Mouse (Mus musculus) kidney, embryonic 14.5 days (tissue): ENCODE results near the gene Elp5. TPM values are rescaled to one million over a fixed set of nuclear protein-coding genes. Genes with fewer than 3 reads are reported as not detected.
"Not testable (repeated sequence)": the region's sequence is repeated elsewhere in the genome, so short reads cannot be mapped to it uniquely, and the experiment has no call there.

Experiments
- ATAC-seq: fragments of 200-750 bp; cut with Nextera tagmentation; 2 replicates; pipeline ENCODE4 v1.8.0; 2017; ENCODE audit warnings: moderate number of reproducible peaks, mild to moderate bottlenecking, moderate TSS enrichment, moderate library complexity; ENCODE audit not compliant: low FRiP score, low TSS enrichment
- H3K27ac ChIP-seq: fragments of 300-500 bp; sonication (generic); 2 replicates; pipeline ENCODE4 v1.5.1; 2014; ENCODE audit warnings: low read depth, mild to moderate bottlenecking, low read length, moderate library complexity, mixed read lengths
- H3K27me3 ChIP-seq: fragments of 300-500 bp; sonication (generic); 2 replicates; pipeline ENCODE4 v1.6.1; 2014; ENCODE audit warnings: mild to moderate bottlenecking, low read length; ENCODE audit not compliant: control insufficient read depth, insufficient read depth
- H3K36me3 ChIP-seq: fragments of 300-500 bp; sonication (generic); 2 replicates; pipeline ENCODE4 v1.6.1; 2014; ENCODE audit warnings: low read length, mixed read lengths; ENCODE audit not compliant: control insufficient read depth, insufficient read depth
- H3K4me1 ChIP-seq: fragments of 300-500 bp; sonication (generic); 2 replicates; pipeline ENCODE4 v1.6.1; 2014; ENCODE audit warnings: low read length, mixed read lengths; ENCODE audit not compliant: control insufficient read depth, insufficient read depth
- H3K4me2 ChIP-seq: fragments of 300-500 bp; sonication (generic); replicated peaks from 2 replicates; pipeline ENCODE4 v1.6.1; 2014; ENCODE audit warnings: low read depth, mild to moderate bottlenecking, low read length
- H3K4me3 ChIP-seq: fragments of 300-500 bp; sonication (generic); 2 replicates; pipeline ENCODE4 v1.5.1; 2014; ENCODE audit warnings: mild to moderate bottlenecking, low read length
- H3K9ac ChIP-seq: fragments of 300-500 bp; sonication (generic); 2 replicates; pipeline ENCODE4 v1.6.1; 2014; ENCODE audit warnings: low read depth, mild to moderate bottlenecking, low read length, moderate library complexity
- H3K9me3 ChIP-seq: fragments of 300-500 bp; sonication (generic); 2 replicates; pipeline ENCODE4 v1.6.1; 2016; ENCODE audit warnings: low read length; ENCODE audit not compliant: control insufficient read depth
- WGBS: fragments of 180-500 bp; shearing (Covaris S2); extraction: QIAGEN DNeasy Blood & Tissue Kit; methylation state at CpG from one replicate; pipeline ENCODE4 v1.1.7; 2014; 5-methylcytosine and 5-hydroxymethylcytosine counted together
- polyA plus RNA-seq: library from polyadenylated mRNA; unstranded; fragments of >200 nt; fragmentation: Nextera tagmentation; extraction: Ambion mirVana; gene quantifications from 2 replicates; pipeline ENCODE4 v1.2.1, GENCODE M21; 2014

Elp5 gene
- polyA plus RNA-seq, 1 experiment from 2014 or later: 117 TPM

DNA sequence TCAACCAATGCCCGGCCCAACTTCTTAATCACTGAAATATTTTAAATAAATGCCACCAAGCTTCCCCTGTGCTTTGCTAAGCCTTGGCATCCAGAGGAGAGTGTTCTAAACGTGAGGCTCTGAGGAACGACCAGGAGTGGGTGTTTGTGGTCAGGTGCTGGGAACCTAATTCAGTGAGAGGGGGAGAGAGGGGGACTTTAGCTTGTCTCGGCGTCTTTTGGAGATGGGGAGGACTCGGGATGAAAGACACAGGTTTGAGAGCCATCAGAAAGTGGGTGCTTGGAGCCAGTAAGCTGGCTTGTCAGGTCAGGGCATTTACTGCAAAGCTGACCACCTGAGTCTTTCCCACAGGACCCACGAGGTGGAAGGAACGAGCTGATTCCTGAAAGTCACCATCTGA lies 50.5 kb downstream of the Elp5 start:
- Histone ChIP-seq H3K27ac (no peak overlapping the region), H3K4me1 (peaks cover 9% of the 10 kb centered on the region), H3K4me3 (no peak overlapping the region), H3K36me3 (no peaks in the 10 kb centered on the region), H3K9me3 (no peaks in the 10 kb centered on the region), H3K4me2 (no peak overlapping the region), H3K9ac (no peak overlapping the region), H3K27me3 (peaks cover 6% of the 10 kb centered on the region; the same call in 1 of the 2 replicates)
- 80% methylated on average over 8 of the region's 8 CpGs for WGBS
- ATAC-seq: no peak

DNA sequence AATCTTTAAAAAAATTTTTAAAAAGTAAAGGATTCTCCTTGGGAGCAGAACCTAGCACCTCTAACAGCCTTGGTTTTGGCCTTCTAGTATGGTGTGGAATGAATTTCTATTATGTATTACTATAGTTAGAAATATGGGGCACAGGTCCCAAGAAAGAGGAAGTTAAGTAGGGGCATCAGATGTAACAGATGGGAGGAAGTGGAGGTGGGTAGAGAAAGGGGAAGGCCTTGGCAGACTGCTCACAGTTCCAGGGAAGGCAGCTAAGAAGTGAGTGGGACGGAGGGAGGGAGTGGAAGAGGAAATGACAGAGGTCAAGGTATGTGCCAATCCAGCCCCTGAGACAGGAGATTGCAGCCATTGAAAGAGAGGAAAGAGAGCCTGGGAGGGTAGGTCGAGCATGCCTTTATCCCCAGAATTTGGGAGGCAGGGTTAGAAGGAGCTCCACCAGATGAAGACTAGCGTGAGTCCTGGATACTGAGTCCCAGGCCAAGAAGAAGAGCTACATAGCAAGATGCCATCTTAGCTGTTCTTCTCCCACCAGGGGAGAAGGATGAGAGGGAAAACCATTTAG lies 51.3 kb downstream of the Elp5 start:
- Histone ChIP-seq H3K4me2 (no peak overlapping the region), H3K9ac (no peak overlapping the region)
- ATAC-seq: no peak

GRCm38 (mm10) chr11:69930176-69930575 lies 52.1 kb downstream of the Elp5 start:
- H3K27me3 ChIP-seq, H3K4me2 ChIP-seq, ATAC-seq, H3K4me1 ChIP-seq, H3K9me3 ChIP-seq, H3K27ac ChIP-seq, H3K36me3 ChIP-seq, H3K4me3 ChIP-seq, H3K9ac ChIP-seq: not testable (repeated sequence)
- 89% methylated on average over 8 of the region's 8 CpGs for WGBS

More for the DNA sequence above, 51.3 kb downstream of the Elp5 start:
- Histone ChIP-seq H3K4me3 (no peak overlapping the region), H3K36me3 (no peaks in the 10 kb centered on the region), H3K27me3 (peaks cover 3% of the 10 kb centered on the region; the same call in 1 of the 2 replicates), H3K9me3 (no peaks in the 10 kb centered on the region), H3K27ac (no peak overlapping the region), H3K4me1 (peaks cover 9% of the 10 kb centered on the region)
- 67% methylated on average over 3 of the region's 3 CpGs for WGBS

- Histone ChIP-seq H3K27ac (no peak overlapping the region), H3K27me3 (no peaks in the 10 kb centered on the region), H3K36me3 (no peaks in the 10 kb centered on the region), H3K4me3 (no peak overlapping the region), H3K4me2 (no peak overlapping the region), H3K9ac (no peak overlapping the region), H3K9me3 (no peaks in the 10 kb centered on the region), H3K4me1 (peaks cover 5% of the 10 kb centered on the region; the same call in 1 of the 2 replicates)
- WGBS: 82% methylated on average over 4 of the region's 4 CpGs
- no peak for ATAC-seq
These were observed 52.6 kb downstream of the Elp5 start for GRCm38 (mm10) chr11:69929712-69930111.

DNA sequence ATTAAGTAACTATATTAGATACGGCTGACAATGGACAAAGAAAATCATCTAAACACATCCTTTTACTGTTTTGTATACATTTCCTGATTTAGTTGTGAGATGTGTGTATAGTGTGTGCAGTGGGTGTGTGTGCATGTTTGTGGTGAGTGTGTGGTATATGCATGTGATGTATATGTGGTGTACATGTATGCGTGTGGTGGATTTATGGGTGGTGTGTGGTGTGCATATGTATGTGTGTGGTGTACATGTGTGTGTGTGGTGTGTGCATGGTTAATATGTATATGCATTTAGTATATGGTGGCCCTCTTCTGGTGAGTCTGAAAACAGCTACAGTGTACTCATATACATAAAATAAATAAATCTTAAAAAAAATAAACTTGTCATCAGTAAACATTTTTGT lies 54.8 kb downstream of the Elp5 start:
- no peak overlapping the region for H3K9ac ChIP-seq
- H3K4me3 ChIP-seq: no peak overlapping the region
- H3K4me1 ChIP-seq: peaks cover 5% of the 10 kb centered on the region; the same call in 1 of the 2 replicates
- H3K4me2 ChIP-seq: no peak overlapping the region
- no peaks in the 10 kb centered on the region for H3K36me3 ChIP-seq
- ATAC-seq: no peak
- no peaks in the 10 kb centered on the region for H3K27me3 ChIP-seq
- 96% methylated on average over 2 of the region's 2 CpGs for WGBS
- no peaks in the 10 kb centered on the region for H3K9me3 ChIP-seq
- no peak overlapping the region for H3K27ac ChIP-seq

GRCm38 (mm10) chr11:69922796-69923195 lies 59.5 kb downstream of the Elp5 start:
- Histone ChIP-seq H3K9me3 (no peaks in the 10 kb centered on the region), H3K4me1 (peaks cover 11% of the 10 kb centered on the region), H3K36me3 (peaks cover 16% of the 10 kb centered on the region), H3K4me2 (no peak overlapping the region), H3K27me3 (no peaks in the 10 kb centered on the region), H3K9ac (no peak overlapping the region), H3K27ac (0 out of 2 replicates have a peak overlapping the region, but pooled peaks have one; percentile 98), H3K4me3 (no peak overlapping the region)
- no peak for ATAC-seq
- WGBS: 67% methylated on average over 3 of the region's 3 CpGs

GRCm38 (mm10) chr11:69922012-69922756 lies 60.1 kb downstream of the Elp5 start:
- H3K9me3 ChIP-seq: no peaks in the 10 kb centered on the region
- H3K27me3 ChIP-seq: no peaks in the 10 kb centered on the region
- peak overlapping the region; percentile 56 for H3K4me2 ChIP-seq
- ATAC-seq: no peak
- H3K36me3 ChIP-seq: peaks cover 22% of the 10 kb centered on the region
- H3K27ac ChIP-seq: peak overlapping the region; percentile 98
- WGBS: 3% methylated on average over 12 of the region's 12 CpGs
- H3K9ac ChIP-seq: peak overlapping the region; percentile 59
- peak overlapping the region; percentile 87 for H3K4me3 ChIP-seq
- H3K4me1 ChIP-seq: peaks cover 11% of the 10 kb centered on the region

DNA sequence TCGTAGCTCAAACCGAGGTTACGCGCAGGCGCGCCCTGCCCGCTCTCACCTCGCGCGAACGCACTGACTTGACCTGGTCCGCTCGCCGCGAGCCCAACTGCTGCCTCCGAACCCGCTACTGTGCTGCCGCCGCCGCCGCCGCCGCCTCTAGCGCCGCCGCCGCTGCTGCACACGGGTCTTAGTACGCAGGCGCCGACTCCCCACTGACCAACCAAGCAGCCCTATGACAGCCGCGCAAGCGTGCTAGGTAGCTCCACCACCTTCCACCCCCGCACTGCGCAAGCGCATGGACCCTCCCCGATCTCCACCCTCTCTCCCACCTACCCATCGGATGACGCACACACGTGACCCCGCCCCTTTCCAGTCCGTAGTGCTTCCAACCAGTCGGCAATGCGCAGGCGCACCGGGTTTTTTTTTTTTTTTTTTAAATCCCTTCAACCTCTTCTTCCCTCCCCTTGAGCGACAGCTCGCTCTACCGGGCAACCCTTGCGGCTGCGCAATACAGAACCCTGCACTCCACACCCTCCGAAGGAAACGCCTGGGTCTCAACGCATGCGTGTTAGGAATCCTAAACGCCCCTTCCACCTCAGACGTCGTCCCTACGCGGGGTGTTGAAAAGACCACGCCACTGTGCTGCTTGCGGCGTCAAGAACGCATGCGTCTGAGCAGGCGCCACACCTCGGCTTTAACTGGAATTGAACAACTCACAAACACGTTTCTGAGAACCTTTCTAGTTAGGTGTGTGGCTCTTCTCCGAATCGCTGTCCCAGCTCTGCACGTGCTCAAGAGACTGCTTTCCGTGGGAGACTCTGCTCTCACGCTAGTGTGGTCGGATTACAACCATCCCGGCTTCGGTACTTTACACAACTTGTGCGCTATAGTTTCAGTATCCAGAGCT lies 61.0 kb downstream of the Elp5 start, which contains the start of gene Eif5a:
Gene Eif5a, minus strand, starts transcription at position 845 of the 898 bp plus-strand sequence.
- peak within 1 kb of the TSS; percentile 87 for H3K4me3 ChIP-seq
- peak within 1 kb of the TSS; percentile 98 for H3K27ac ChIP-seq
- H3K9ac ChIP-seq: peak within 1 kb of the TSS; percentile 98
- no peaks in the 10 kb centered on the region for H3K27me3 ChIP-seq
- under 1% methylated on average over 78 of the region's 78 CpGs for WGBS
- peak; percentile 97 for ATAC-seq
- H3K36me3 ChIP-seq: peaks cover 30% of the 10 kb centered on the region
- H3K4me2 ChIP-seq: peak within 1 kb of the TSS; percentile 87
- H3K4me1 ChIP-seq: peaks cover 11% of the 10 kb centered on the region
- H3K9me3 ChIP-seq: no peaks in the 10 kb centered on the region
